Mouse (Mus musculus): ENCODE data around the gene Ppil4. TPM values are rescaled to one million over a fixed set of nuclear protein-coding genes. Genes with fewer than 3 reads are reported as not detected.

Ppil4 gene
- total and polyA plus RNA-seq, 2 experiments: 2.8 to 12.1 TPM

GRCm38 (mm10) chr10:7775421-7775820 lies 17.3 kb upstream of the Ppil4 start:
- TF ChIP-seq CTCF (IDR thresholded peaks at IDR 0.05; ENCODE audit: low read depth, low read length) (no peak), POLR2A (IDR thresholded peaks at IDR 0.05; ENCODE audit: extremely low read depth, insufficient read depth, low read length) (no peak)
- WGBS: 67% methylated on average over 8 of the region's 8 CpGs
- peaks cover 6% of the 10 kb centered on the region; the same call in 1 of the 2 replicates for H3K4me1 ChIP-seq (ENCODE audit: control insufficient read depth, insufficient read depth, low read length)
- no peaks in the 10 kb centered on the region for H3K27me3 ChIP-seq (ENCODE audit: control insufficient read depth, insufficient read depth, low read length)
- DNase-seq (ENCODE audit: extremely low read depth, low read depth, low spot score): peak; percentile 68
- H3K9ac ChIP-seq (ENCODE audit: low read depth, low read length): no peak overlapping the region
- no peak overlapping the region for H3K27ac ChIP-seq (replicated peaks; ENCODE audit: insufficient read depth, low read depth, low read length)
- H3K36me3 ChIP-seq (ENCODE audit: control insufficient read depth, insufficient read depth, low read length): peaks cover 38% of the 10 kb centered on the region
- no peak overlapping the region for H3K4me3 ChIP-seq (ENCODE audit: insufficient read depth, low read depth, low read length)
- H3K79me2 ChIP-seq (ENCODE audit: control insufficient read depth, insufficient read depth, low read length): peaks cover 4% of the 10 kb centered on the region; the same call in 1 of the 2 replicates

- no peaks in the 10 kb centered on the region for H3K27me3 ChIP-seq (ENCODE audit: control insufficient read depth, insufficient read depth, low read length)
- no peak overlapping the region for H3K9ac ChIP-seq (ENCODE audit: low read depth, low read length)
- TF ChIP-seq CTCF (IDR thresholded peaks at IDR 0.05; ENCODE audit: low read depth, low read length) (no peak), POLR2A (IDR thresholded peaks at IDR 0.05; ENCODE audit: extremely low read depth, insufficient read depth, low read length) (no peak)
- no peak overlapping the region for H3K27ac ChIP-seq (replicated peaks; ENCODE audit: insufficient read depth, low read depth, low read length)
- no peak overlapping the region for H3K4me3 ChIP-seq (ENCODE audit: insufficient read depth, low read depth, low read length)
- WGBS: 93% methylated on average over 3 of the region's 3 CpGs
- H3K79me2 ChIP-seq (ENCODE audit: control insufficient read depth, insufficient read depth, low read length): peaks cover 6% of the 10 kb centered on the region; the same call in 1 of the 2 replicates
- peaks cover 6% of the 10 kb centered on the region; the same call in 1 of the 2 replicates for H3K4me1 ChIP-seq (ENCODE audit: control insufficient read depth, insufficient read depth, low read length)
- DNase-seq (ENCODE audit: extremely low read depth, low read depth, low spot score): peak; percentile 7
- peaks cover 15% of the 10 kb centered on the region for H3K36me3 ChIP-seq (ENCODE audit: control insufficient read depth, insufficient read depth, low read length)
Measured at GRCm38 (mm10) chr10:7778361-7778760, 14.3 kb upstream of the Ppil4 start.

- peaks cover 4% of the 10 kb centered on the region; the same call in 1 of the 2 replicates for H3K4me1 ChIP-seq (ENCODE audit: control insufficient read depth, insufficient read depth, low read length)
- no peak for TF ChIP-seq CTCF (IDR thresholded peaks at IDR 0.05; ENCODE audit: low read depth, low read length)
- no peak for TF ChIP-seq POLR2A (IDR thresholded peaks at IDR 0.05; ENCODE audit: extremely low read depth, insufficient read depth, low read length)
- peak overlapping the region; percentile 93; the same call in 1 of the 2 replicates for H3K9ac ChIP-seq (ENCODE audit: low read depth, low read length)
- WGBS: 9% methylated on average over 7 of the region's 7 CpGs
- no peaks in the 10 kb centered on the region for H3K27me3 ChIP-seq (ENCODE audit: control insufficient read depth, insufficient read depth, low read length)
- peaks cover 9% of the 10 kb centered on the region for H3K36me3 ChIP-seq (ENCODE audit: control insufficient read depth, insufficient read depth, low read length)
- DNase-seq (ENCODE audit: extremely low read depth, low read depth, low spot score): peak; percentile 63
- 0 out of 2 replicates have a peak, but pooled peaks cover 2% of the 10 kb centered on the region for H3K79me2 ChIP-seq (ENCODE audit: control insufficient read depth, insufficient read depth, low read length)
- no peak overlapping the region for H3K27ac ChIP-seq (replicated peaks; ENCODE audit: insufficient read depth, low read depth, low read length)
- peak overlapping the region; percentile 90 for H3K4me3 ChIP-seq (ENCODE audit: insufficient read depth, low read depth, low read length)
Measured at GRCm38 (mm10) chr10:7779751-7780237, 12.9 kb upstream of the Ppil4 start.

GRCm38 (mm10) chr10:7780238-7781176 lies 12.2 kb upstream of the Ppil4 start:
- peak; percentile 79 for TF ChIP-seq POLR2A (IDR thresholded peaks at IDR 0.05; ENCODE audit: extremely low read depth, insufficient read depth, low read length)
- TF ChIP-seq CTCF (IDR thresholded peaks at IDR 0.05; ENCODE audit: low read depth, low read length): no peak
- peaks cover 5% of the 10 kb centered on the region; the same call in 1 of the 2 replicates for H3K36me3 ChIP-seq (ENCODE audit: control insufficient read depth, insufficient read depth, low read length)
- H3K27me3 ChIP-seq (ENCODE audit: control insufficient read depth, insufficient read depth, low read length): no peaks in the 10 kb centered on the region
- H3K27ac ChIP-seq (replicated peaks; ENCODE audit: insufficient read depth, low read depth, low read length): peak overlapping the region; percentile 75
- H3K4me1 ChIP-seq (ENCODE audit: control insufficient read depth, insufficient read depth, low read length): peaks cover 4% of the 10 kb centered on the region; the same call in 1 of the 2 replicates
- 0 out of 2 replicates have a peak, but pooled peaks cover 2% of the 10 kb centered on the region for H3K79me2 ChIP-seq (ENCODE audit: control insufficient read depth, insufficient read depth, low read length)
- peak; percentile 74 for DNase-seq (ENCODE audit: extremely low read depth, low read depth, low spot score)
- H3K4me3 ChIP-seq (ENCODE audit: insufficient read depth, low read depth, low read length): peak overlapping the region; percentile 90
- H3K9ac ChIP-seq (ENCODE audit: low read depth, low read length): peak overlapping the region; percentile 93
- under 1% methylated on average over 65 of the region's 77 CpGs for WGBS

GRCm38 (mm10) chr10:7781214-7781613 lies 11.5 kb upstream of the Ppil4 start:
- no peak for DNase-seq (ENCODE audit: extremely low read depth, low read depth, low spot score)
- H3K27me3 ChIP-seq (ENCODE audit: control insufficient read depth, insufficient read depth, low read length): no peaks in the 10 kb centered on the region
- H3K79me2 ChIP-seq (ENCODE audit: control insufficient read depth, insufficient read depth, low read length): 0 out of 2 replicates have a peak, but pooled peaks cover 2% of the 10 kb centered on the region
- 0 out of 2 replicates have a peak overlapping the region, but pooled peaks have one; percentile 32 for H3K9ac ChIP-seq (ENCODE audit: low read depth, low read length)
- no peak overlapping the region for H3K27ac ChIP-seq (replicated peaks; ENCODE audit: insufficient read depth, low read depth, low read length)
- TF ChIP-seq POLR2A (IDR thresholded peaks at IDR 0.05; ENCODE audit: extremely low read depth, insufficient read depth, low read length) (no peak), CTCF (IDR thresholded peaks at IDR 0.05; ENCODE audit: low read depth, low read length) (no peak)
- H3K36me3 ChIP-seq (ENCODE audit: control insufficient read depth, insufficient read depth, low read length): peaks cover 4% of the 10 kb centered on the region; the same call in 1 of the 2 replicates
- peak overlapping the region; percentile 53 for H3K4me3 ChIP-seq (ENCODE audit: insufficient read depth, low read depth, low read length)
- peaks cover 4% of the 10 kb centered on the region; the same call in 1 of the 2 replicates for H3K4me1 ChIP-seq (ENCODE audit: control insufficient read depth, insufficient read depth, low read length)
- 53% methylated on average over 3 of the region's 3 CpGs for WGBS
